Comparison of ENCODE assay signal across 25 mouse cellular contexts in the genomic region with DNA sequence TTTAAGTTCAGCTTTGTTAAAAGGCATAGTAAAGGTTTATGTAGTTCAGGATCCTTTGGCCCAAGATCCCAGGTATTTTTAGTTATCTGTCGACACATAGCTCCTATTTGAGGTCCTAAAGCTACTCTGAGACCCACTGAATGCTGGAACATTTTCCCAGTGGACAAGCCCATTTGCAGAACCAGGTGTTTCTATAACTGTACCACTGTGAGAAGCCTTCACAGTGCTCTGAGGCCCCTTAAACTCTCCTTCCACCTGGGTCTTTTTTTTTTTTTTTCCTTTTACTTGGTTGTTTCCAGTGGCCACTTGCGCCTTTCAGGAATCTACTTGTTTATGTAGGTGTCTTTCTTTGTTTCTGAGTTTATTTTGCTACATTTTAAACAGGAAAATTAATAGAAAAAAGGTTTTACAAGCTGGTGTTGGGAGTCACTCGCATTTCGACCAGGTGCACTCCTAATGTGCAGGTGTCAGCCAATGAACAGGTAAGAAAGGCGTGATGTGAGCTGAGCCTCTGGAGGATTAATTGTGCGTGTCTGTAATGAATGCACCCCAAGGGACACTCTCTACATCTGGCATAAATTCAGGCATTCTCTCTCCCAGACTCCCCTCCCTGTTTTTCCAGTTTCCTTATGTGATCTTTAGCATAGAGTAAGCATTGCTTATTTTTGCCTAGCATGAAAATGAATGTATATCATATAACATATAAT.
"Had no signal": no experiment of that assay in that cellular context is flagged by ENCODE, and none has a peak within 500 bp of the region (broad histone marks: within the 10 kb centered on the region; RNA-seq: fewer than 3 reads in every experiment).

No protein-coding gene starts in this region.

- H3K4me3 ChIP-seq: heart, adult 2 months; heart, embryonic 13.5 days; heart, embryonic 15.5 days; hindbrain, embryonic 13.5 days; hindbrain, embryonic 15.5 days; layer of hippocampus, adult 2 months; left cerebral cortex, adult 2 months; liver, embryonic 13.5 days; liver, embryonic 15.5 days had no signal

- H3K27me3 ChIP-seq: heart, embryonic 13.5 days; heart, embryonic 15.5 days; hindbrain, embryonic 13.5 days; hindbrain, embryonic 15.5 days; liver, embryonic 13.5 days; liver, embryonic 15.5 days had no signal

- H3K27ac ChIP-seq: heart, adult 2 months; heart, embryonic 13.5 days; heart, embryonic 15.5 days; hindbrain, embryonic 13.5 days; hindbrain, embryonic 15.5 days; hindbrain, postnatal 0 days; layer of hippocampus, adult 2 months; left cerebral cortex, adult 2 months; liver, embryonic 13.5 days; liver, embryonic 15.5 days had no signal

- H3K4me1 ChIP-seq: hindbrain, embryonic 13.5 days; hindbrain, embryonic 15.5 days; liver, embryonic 13.5 days; liver, embryonic 15.5 days had no signal

- H3K4me2 ChIP-seq: heart, embryonic 11.5 days; heart, embryonic 13.5 days; heart, embryonic 15.5 days; hindbrain, embryonic 13.5 days; hindbrain, embryonic 15.5 days; liver, embryonic 11.5 days; liver, embryonic 13.5 days; liver, embryonic 15.5 days had no signal

- H3K36me3 ChIP-seq: heart, embryonic 13.5 days; heart, embryonic 15.5 days; hindbrain, embryonic 13.5 days; hindbrain, embryonic 15.5 days; liver, embryonic 13.5 days; liver, embryonic 15.5 days had no signal

- H3K9me3 ChIP-seq: heart, embryonic 13.5 days; heart, embryonic 15.5 days; hindbrain, embryonic 13.5 days; hindbrain, embryonic 15.5 days; liver, embryonic 13.5 days; liver, embryonic 15.5 days had no signal

- H3K9ac ChIP-seq: heart, embryonic 13.5 days; heart, embryonic 15.5 days; hindbrain, embryonic 13.5 days; hindbrain, embryonic 15.5 days; liver, embryonic 13.5 days; liver, embryonic 15.5 days had no signal

- ATAC-seq: hindbrain, postnatal 0 days; intestine, postnatal 0 days had no signal

- DNase-seq: gastrocnemius, postnatal 14 days; gastrocnemius, postnatal 36 days; heart, adult 11 months; heart, adult 2 months; heart, postnatal 14 days; heart, postnatal 36 days; kidney, adult 18-20 months; kidney, adult 8-10 months; kidney, postnatal 10 days; kidney, postnatal 25 days; kidney, postnatal 4 days; left cerebral cortex, postnatal 4 days; liver; liver, embryonic 13.5 days had no signal
